Mouse (Mus musculus) MN1 (cell line): ENCODE results near the gene Apba1.

Source experiments
- DNase-seq: peaks from one replicate; pipeline ENCODE4 v3.0.0-alpha.2; 2016; ENCODE audit warnings: low spot score

Apba1 gene

DNA sequence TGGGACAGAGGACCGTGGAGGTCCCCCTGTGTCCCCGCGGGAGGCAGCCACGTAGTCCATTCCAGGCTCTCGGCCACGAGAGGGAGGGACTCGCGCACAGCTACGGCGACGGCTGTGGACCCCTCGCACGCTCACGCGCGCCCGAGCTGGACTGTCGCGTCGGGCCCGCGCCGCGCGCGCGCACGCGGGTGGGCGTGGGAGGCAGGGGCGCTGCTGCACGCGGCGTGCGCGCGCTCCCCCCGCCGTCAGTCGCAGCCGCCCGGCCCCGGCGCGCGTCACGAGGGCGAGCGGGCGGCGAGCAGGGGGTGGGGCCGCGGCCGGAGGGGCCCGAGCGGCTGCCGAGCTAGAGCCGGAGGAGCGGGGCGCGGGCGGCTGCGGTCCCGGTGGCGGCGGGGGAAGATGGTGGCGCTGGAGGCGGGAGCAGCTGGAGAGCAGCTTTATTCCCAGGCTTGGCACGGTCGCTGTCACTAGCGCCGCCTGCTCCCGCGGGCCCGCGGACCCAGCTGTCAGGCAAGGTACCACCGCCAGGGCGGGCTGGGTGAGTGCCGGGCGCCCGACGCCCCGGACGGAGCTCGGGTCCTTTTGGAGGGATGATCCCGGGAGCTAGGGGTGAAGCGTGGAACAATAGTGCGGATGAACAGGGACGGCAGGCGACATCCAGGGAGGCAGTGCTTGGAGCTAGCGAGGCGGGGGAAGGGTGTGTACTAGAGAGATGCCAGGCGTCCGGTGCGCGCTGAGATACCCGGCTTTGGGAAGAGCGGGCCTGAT, at the start of gene Apba1:
Apba1 (plus strand) TSS at position 334 of the 768 bp plus-strand sequence.
- peak; percentile 74 for DNase-seq

DNA sequence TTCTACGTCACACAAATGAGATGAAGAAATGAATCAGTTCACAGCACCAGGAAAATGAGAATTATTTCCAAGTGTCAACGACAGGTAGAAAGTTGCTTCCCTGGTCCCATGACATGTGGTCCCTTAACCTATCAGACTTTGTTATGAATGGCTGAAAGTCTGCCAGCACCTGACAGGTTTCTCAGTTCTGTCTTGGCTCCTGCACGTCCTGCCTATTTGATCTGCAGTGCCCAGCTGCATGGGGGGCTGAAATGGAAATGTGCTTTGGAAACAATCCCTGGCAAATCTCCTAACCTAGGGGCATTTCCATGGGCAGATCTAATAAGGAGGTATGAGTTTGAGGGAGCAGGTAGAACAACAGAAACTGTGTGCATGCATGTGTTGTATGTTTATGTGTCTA, 12.2 kb upstream of the Apba1 start:
- no peak for DNase-seq

DNA sequence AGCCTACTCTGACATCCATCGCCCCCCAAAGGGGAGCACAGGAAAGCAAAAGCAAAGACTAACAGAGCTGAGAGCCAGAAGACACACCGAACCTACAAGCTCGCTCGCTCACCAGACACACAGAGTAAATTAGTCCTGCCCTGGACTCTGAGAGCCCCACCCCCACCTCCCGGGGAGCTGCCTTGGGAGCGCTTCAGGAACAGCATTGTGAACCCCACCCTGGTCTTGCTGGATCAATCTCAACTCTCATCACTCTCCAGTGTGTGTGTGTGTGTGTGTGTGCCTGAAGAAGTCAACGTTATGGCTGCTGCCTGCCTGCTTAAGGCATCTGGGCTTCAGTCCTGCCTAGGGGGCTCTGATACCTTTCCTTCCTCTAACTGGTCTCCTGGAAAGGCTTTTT, 1.7 kb upstream of the Apba1 start:
- DNase-seq, result peak; percentile 32

DNA sequence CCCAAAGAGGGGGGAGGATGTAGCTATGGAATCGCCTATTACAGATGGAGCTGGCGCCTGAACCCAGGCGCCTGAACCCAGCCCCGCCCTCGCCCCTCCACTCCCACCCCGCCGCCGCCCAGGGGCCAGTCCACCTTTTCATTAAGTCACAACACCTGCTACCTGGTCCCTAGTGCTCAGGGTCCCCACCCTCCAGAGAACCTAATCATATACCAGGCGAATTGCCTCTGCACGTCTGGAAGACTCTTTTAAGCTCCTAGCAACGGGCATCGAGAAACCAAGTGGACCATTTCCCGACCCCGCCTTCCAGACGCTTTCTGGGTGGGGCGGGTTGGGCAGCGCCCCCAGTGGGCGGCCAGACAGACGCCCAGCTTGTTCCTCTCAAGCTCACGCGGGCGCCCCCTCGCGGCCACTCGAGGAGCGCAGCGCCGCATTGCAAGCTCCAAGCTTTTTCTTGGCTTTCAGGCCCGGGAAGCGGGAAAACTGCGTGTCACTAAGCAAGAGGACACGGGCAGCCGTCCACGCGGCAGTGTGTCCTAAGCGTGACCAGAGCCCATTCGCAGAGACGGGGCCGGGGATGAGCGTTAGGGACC, 630 bp upstream of the Apba1 start:
- DNase-seq, result peak; percentile 94

DNA sequence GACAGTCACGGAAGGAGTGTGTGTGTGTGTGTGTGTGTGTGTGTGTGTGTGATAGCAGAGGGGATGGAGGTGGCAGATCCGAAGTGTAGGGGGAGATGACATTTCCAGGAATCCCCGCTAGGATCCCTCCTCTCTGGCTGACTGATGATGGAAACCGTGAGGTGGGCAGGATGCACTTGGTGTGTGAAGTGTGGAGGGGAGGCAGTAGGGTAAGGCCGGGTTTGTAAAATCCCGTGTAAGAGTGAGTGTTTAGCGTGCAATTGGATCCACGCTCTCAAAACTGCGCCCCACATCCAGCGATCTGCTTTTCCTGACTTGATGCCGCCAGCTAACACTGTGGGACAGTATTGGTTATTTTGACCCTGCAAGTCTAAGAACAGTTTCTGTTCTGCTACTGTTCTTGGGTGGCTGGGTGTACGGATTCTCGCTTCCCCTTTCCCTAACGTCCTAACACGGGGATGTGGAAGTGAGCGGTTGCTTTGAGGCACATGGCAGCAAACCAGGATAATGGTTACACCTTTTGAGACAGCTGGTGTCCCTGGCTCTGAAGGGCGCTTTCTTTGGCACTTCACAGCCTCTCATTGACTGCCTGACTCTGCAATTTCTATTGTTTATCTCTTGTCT, 747 bp downstream of the Apba1 start:
- no peak for DNase-seq

DNA sequence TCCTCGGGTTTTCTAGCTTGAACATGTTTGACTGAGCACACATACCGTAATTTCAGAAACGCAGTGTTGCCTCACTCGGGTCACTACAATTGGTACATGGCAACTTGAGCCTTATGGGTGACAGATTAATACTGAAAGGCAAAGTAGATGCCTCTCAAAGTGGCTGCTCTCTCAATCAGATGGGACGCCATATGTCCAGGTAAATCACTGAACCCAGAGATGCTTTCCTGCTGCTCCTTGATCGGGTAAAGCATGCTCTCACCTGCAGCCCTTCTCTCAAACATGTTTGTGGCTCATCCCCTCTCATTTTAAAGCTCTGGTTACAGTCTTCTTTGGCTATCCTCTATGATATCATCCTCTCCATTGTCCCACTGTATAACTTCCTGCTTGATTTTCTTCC, 4.7 kb downstream of the Apba1 start:
- no peak for DNase-seq

DNA sequence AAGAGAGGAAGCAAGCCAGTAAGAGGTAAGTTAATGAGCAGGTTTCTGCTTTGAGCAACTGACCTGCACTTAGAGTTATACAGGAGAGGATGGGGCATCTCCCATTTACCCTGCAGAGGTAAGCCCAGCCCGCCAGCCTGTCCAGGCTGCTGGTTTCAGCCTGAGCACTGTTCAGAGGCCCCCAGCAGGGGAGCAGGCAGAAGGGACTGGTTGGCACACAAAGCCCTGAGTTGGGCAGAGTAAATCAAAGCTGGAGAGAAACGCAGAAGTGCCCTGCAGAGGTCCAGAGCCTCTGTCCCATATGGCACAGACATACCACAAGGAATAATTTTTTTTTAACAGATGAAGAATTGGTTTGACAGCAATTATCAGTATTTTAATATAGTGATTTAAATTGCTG, 5.4 kb downstream of the Apba1 start:
- DNase-seq, result no peak

DNA sequence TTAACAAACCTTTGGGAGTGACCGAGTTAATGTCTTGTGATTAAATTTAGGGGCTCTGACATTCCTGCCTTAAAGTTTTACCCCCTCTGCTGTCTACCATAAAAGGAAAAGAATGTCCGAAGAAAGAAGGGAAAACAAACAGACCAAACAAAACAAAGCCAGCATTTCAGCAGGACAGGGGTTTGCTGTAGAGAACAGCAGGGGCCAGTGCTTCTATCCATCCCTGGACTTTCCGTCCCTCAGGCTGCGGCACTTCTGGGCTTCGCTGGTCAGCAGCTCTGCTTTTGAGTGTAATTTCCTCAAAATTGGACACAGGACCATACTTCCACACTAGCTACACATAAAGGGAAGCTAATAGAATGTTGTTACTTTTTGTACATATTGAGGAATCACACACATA, 10.2 kb downstream of the Apba1 start:
- DNase-seq, result no peak

DNA sequence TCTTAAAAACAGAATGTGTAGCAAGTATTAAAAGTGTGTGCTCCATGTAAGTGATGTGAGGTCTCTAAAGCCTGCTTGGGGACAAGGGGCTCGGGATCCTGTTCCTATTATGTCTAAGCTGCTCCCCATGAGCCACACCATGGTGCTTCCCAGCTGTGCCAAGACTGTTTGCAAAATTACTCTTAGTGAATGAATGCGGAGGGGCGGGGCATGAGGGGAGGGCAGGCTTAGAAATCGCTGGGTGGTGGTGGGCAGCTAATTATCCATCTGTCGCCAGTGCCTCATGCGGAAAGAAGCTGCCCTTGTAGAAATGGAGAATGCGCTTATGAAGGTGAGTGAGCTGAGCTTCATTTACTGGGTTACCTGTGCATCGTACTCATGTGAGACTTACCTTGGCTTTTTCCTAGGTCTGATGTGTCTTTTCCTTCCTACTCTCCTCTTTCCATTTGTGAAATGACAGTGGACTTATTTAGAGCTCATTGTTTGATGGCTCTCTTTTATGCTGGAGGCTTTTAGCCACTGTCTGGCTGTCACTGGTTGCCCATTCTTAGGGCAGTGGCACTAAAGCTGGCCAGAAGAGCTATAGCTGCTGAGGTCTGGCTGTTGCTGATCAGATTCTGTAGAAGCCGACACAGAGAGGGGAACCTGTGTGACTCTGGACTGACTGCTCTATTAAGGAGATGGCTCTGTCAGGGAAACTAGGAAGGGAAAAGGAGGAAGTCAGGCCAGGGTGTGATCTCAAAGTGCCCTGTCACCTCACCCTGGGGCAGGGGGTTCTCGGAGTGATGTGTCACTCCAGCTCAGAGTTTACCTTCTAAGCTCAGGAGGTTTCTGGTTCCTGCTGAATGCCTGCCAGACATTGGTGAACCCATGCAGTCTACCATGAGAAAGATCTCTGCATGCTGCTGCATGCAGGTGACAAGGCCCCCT, 12.1 kb downstream of the Apba1 start:
- DNase-seq, result no peak

DNA sequence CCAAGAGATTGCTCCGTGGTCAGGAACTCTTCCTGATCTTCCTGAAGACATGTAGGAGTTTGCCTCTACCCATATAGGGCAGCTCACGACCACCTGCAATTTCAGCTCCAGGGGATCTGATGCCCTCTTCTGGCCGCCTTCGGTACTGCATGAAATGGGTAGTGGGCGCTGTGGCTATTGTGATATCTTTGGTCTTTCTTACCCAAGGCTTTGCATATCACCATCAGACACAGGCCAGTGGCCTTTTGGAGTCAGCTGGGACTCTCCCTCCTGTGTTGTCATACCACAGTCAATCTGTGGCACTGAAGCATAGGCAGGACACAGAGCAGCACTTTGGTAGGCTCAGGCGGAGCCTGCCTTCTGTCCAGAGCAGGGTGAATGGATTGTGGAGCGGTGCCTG, 13.3 kb downstream of the Apba1 start:
- DNase-seq, result no peak

DNA sequence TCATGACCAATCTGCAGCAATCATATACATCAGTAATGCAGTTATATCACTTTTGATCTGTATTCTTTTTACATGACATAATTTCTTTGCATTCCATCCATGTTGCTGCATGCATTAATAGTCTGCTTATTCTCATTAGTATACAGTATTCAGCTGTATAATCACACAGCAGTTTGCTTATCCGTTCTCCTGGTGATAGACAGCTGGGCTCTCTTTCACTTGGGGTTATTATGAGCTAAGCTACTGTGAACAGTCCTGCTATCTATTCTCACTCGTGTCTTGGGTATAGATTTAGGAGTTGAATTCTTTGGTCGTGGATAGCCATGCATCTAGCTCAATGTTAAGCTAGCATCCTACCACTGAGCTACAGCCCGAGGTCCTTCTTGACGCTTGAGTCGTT, 16.7 kb downstream of the Apba1 start:
- no peak for DNase-seq

DNA sequence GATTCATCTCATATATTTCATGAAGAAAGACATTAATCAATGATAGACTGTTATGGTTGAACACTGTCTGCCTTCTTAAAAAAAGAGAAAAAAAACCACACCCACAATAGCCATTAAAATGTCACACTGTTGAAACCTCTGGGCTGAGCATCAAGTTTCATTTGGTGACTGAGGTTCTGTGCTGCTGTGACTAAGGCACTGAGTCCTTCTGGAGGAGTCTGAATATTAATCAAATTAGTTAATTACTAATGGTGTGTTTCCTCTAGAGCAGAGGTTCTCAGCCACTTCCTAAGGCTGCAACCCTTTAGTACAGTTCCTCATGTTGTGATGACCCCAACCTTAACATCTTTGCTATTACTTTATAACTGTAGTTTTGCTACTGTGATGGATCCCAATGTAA, 20.4 kb downstream of the Apba1 start:
- DNase-seq, result no peak

DNA sequence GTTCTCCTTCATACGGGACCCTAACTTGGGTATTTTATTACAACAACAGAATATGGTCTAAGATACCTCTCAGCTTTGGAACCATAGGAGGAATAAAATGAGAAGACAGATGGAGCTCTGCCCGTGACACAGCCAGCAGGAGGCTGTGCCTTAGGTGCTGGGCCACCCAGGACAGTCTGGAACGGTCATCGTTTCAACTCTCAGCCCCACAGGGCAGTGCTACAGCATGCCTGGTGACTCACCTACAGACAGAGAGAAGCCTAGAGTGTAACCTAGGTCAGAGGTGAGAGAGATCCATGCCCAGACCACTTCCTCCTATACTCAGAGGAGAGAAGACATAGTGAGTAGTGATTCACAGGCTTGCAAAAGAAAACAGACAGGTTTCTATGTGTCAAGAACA, 21.4 kb downstream of the Apba1 start:
- DNase-seq, result no peak

DNA sequence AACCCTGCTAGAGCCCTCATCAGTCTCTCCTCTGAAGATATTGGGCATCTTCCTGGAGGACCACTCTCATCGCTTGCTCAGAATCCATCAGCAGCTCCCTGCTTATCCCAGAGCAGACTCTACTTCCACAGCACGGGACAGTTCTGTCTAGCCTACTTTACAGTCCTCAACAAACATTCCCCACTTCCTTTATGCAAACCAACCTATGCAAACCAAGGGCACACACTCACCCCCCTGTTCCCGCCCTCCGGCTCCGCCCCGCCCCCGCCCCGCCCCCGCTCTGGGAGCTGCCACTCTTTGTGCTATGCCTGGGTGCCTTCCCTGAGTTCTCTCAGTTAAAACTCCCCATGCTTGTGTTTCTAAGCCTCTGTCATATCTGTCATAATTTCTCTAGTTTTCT, 23.3 kb downstream of the Apba1 start:
- DNase-seq, result no peak

DNA sequence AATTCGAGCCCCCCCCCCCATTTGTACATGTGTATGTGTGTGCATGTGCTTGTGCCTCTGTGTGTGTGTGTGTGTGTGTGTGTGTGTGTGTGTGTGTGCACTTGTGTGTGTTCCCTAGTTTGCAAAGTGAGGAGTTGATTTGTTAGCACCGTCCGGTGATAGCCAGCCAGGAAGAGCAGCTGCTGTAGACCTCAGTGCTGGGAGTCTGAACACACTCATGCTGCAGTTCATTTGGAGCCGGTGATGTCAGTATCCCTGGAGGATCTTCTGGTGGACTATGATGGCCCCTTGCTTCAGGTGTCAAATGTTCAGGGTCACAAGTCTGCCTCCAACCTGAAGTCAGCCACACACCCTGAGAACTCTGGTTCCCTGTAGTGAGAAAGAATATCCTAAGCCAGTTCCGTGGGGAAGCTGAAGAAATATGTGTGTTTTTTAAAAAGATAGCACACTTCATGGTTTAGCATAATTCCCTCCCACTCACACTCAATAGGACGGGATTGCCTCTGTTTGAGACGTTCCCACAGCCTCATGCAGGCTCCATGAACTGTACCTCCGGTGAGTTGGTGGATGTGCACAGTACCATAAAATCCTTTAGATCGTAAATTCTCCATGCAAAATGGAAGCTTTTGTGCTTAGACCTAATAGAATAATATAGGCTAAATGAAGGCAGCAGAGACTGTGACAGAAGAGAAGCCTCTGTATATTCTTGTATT, 29.9 kb downstream of the Apba1 start:
- no peak for DNase-seq

DNA sequence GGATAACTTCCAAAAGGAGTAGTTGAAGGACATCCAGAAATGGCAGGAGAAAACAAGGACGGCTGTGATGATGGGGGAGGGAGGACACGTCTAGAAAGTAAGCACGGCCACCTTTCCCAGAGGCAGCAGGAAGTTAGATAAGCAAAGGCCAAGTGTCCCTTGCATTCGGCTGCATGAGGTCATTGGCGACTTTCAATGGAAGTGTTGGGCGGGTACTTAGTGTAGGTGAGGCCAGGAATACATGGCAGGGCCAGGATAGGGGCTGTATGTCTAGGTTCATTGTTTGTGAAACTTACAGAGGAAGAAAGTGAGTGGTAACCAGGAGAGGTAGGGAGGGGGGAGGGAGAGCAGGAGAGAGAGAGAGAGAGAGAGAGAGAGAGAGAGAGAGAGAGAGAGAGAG, 33.0 kb downstream of the Apba1 start:
- no peak for DNase-seq

DNA sequence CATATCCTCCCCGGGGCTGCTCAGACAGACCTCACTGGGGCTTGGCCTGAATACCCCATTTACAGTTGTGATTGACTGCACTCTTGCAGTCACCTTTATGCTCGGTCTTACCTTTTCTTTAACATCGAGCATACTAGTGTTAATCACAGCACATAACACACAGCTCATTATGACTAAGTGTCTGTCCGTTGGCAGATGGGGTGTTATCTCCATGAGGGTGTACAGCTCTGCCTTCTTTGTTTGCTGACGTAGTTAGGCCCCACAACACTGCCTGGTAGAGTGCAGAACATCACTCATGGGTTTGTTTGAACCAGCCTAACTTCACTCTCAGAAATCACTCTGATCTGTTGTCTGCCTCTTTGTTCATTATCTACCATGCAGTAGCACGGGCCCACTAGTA, 33.9 kb downstream of the Apba1 start:
- no peak for DNase-seq

DNA sequence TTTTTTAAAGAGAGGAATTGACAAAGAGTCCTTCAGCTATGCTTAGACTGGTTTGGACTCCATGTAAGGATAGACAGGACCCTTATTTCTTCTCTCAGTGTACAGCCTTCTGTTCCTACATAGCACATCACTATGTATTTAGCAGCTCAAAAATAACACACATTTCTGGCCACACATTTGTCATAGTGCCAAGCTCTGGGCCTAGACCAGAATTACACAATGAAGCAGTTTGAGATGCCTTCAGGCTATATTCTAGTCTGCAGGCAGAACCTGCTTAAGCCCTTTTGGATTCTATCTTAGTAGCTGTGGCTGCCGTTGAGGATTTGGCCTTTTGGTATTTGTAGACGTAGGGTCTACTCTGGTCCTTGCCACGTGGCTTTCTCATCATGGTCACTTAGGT, 35.8 kb downstream of the Apba1 start:
- DNase-seq, result no peak

DNA sequence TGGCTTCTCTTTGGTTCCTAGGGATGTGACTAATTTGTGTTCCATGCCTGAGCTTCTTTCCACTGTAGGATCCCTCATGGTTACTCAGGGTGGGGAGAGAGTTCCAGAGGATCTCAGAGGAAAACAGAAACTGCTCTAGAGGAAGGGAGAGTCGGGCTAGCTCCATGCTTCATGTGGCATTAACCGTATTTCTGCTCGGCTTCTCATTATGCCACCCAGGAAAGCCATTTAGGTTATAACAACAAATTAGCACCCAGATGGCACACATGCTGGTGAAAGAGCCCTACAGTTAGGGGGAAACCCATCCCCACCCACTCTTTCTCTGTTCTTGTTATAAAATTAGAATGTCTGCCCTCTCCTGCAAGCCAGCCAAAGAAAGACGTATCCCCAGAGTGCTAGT, 36.5 kb downstream of the Apba1 start:
- DNase-seq, result no peak

DNA sequence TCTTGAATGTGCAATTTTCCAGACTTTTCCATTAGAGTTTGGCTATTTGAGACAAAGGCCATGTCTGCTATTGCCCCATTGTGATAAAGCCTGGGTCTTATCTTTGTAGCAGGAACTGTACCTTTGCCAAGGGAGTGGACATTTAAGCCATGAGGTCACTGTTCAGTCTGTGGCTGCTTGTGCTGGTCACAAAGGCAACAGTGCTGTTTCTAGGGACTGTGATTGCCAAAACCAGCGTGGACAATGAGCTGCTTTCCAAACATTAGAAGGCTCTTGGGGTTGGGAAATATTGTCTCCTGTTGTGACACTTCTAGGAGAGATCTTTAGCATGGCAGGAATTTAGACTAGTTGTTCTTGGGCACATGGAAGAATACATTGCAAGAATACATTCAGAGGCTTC, 42.5 kb downstream of the Apba1 start:
- DNase-seq, result no peak

DNA sequence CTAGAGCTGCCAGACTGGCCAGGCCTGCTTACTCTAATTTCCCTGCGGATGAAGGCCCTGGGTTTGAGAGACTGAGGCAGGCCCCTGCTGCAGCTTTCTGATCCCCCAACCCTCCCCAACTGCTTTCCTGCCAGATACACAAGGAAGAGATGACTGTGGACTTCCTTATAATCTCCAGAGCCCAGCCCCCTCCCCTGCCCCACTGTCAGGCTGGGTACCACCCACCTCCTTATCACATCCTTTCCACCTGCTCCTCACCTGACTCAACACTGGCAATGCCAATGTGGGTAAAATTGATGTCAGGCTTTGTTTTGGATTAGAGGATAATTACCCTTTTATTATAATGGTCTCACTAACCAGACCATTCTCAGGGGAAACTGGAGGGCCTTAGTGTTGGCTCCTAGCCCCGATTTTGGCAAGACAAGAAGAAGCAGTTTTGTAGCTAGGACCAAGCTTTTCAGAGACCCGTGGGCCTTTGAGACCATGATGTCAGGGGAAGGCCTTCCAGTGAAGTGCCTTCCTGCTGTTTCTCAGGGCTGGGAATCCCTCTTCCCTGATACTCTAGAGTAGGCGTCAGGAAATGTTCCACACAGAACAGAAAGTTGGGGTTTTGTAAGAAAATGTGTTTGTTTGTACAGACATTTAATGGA, 44.7 kb downstream of the Apba1 start:
- peak; percentile 44 for DNase-seq
